Comparison of ENCODE assay signal across 22 mouse cellular contexts in the genomic region with DNA sequence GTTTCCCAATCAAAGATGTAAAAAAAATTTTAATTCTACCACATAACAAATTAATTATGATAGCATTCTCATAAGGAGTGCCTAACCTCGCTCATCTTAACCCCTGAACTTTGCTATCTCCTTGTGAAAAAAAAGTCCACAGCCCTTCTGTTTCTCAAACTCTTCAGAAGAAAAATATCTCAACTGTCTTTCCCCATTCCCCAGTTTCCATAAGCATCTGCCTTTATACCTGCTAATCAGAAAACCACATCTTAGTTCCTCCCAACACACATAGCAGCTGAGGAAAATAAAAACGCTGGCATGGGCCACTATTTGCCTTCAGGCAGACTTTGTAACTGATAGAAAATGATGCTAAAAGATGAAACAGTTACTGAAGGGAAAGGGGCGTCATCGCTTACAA. TPM values are rescaled to one million over a fixed set of nuclear protein-coding genes. Genes with fewer than 3 reads are reported as not detected.
DNase-seq lines count a peak whose midpoint lies in the region; ATAC-seq and TF ChIP-seq lines count a peak whose summit lies in the region.
"Had no signal": no experiment of that assay in that cellular context is flagged by ENCODE, and none has a peak within 500 bp of the region (broad histone marks: within the 10 kb centered on the region; RNA-seq: fewer than 3 reads in every experiment).

No protein-coding gene starts in this region.

- H3K4me1 ChIP-seq in heart, embryonic 13.5 days = peaks cover 31% of the 10 kb centered on the region
- H3K4me1 ChIP-seq in G1E (ENCODE audit: insufficient read depth, low read depth, low read length) = peaks cover 62% of the 10 kb centered on the region
- H3K4me1 ChIP-seq in bone marrow, adult 2 months (ENCODE audit: control insufficient read depth, insufficient read depth, low read length) = peaks cover 4% of the 10 kb centered on the region; the same call in 1 of the 2 replicates
- H3K4me1 ChIP-seq in liver, embryonic 15.5 days (replicated peaks) = peaks cover 80% of the 10 kb centered on the region
- H3K4me1 ChIP-seq: embryonic facial prominence, embryonic 12.5 days; forebrain, embryonic 13.5 days; intestine, embryonic 15.5 days; lung, embryonic 15.5 days; neural tube, embryonic 13.5 days had no signal

- DNase-seq in heart, postnatal 36 days = no peak
- DNase-seq in G1E (ENCODE audit: low spot score) = no peak
- no peak for DNase-seq in T-cell, adult 2 months (ENCODE audit: low spot score)
- DNase-seq in ovary, postnatal 14 days (ENCODE audit: low spot score) = no peak
- DNase-seq: cerebellum, adult 18-20 months; cerebellum, postnatal 14 days; gastrocnemius, postnatal 10 days; kidney, adult 8-10 months; kidney, postnatal 10 days; thymus, postnatal 25 days had no signal

- no peak overlapping the region for H3K9ac ChIP-seq in heart, embryonic 13.5 days
- H3K9ac ChIP-seq in liver, embryonic 15.5 days = peak overlapping the region; percentile 34
- H3K9ac ChIP-seq: embryonic facial prominence, embryonic 12.5 days; forebrain, embryonic 13.5 days; intestine, embryonic 15.5 days; lung, embryonic 15.5 days; neural tube, embryonic 13.5 days had no signal

- H3K27me3 ChIP-seq in heart, embryonic 13.5 days (replicated peaks) = no peaks in the 10 kb centered on the region
- H3K27me3 ChIP-seq in G1E (ENCODE audit: insufficient read depth, low read length) = no peaks in the 10 kb centered on the region
- no peaks in the 10 kb centered on the region for H3K27me3 ChIP-seq in liver, embryonic 15.5 days
- H3K27me3 ChIP-seq: embryonic facial prominence, embryonic 12.5 days; forebrain, embryonic 13.5 days; intestine, embryonic 15.5 days; lung, embryonic 15.5 days; neural tube, embryonic 13.5 days had no signal

- H3K27ac ChIP-seq in heart, embryonic 13.5 days (replicated peaks) = peak overlapping the region; percentile 17; the same call in 1 of the 2 replicates
- peak overlapping the region; percentile 1; the same call in 1 of the 2 replicates for H3K27ac ChIP-seq in bone marrow, adult 2 months (ENCODE audit: control insufficient read depth, insufficient read depth, low read depth, low read length, poor library complexity)
- peak overlapping the region; percentile 97 for H3K27ac ChIP-seq in liver, embryonic 15.5 days (replicated peaks)
- H3K27ac ChIP-seq: embryonic facial prominence, embryonic 12.5 days; forebrain, embryonic 13.5 days; intestine, embryonic 15.5 days; layer of hippocampus, adult 2 months; lung, embryonic 15.5 days; neural tube, embryonic 13.5 days had no signal

- intact Hi-C loops in heart, postnatal 36 days (cut with DNase I) = no loop called here

- ATAC-seq in heart, embryonic 13.5 days (ENCODE audit: extremely low read depth, insufficient number of reproducible peaks, low FRiP score, low TSS enrichment) = no peak
- ATAC-seq in G1E (ENCODE audit: extremely low read depth, insufficient number of reproducible peaks, low FRiP score, poor library complexity, severe bottlenecking) = no peak
- ATAC-seq in liver, embryonic 15.5 days (ENCODE audit: insufficient read depth) = no peak
- ATAC-seq: forebrain, embryonic 13.5 days; hindbrain, embryonic 16.5 days; midbrain, embryonic 16.5 days had no signal

- no peaks in the 10 kb centered on the region for H3K9me3 ChIP-seq in heart, embryonic 13.5 days
- H3K9me3 ChIP-seq in G1E (replicated peaks) = peaks cover 3% of the 10 kb centered on the region
- H3K9me3 ChIP-seq in liver, embryonic 15.5 days (replicated peaks) = no peaks in the 10 kb centered on the region
- H3K9me3 ChIP-seq: embryonic facial prominence, embryonic 12.5 days; forebrain, embryonic 13.5 days; intestine, embryonic 15.5 days; lung, embryonic 15.5 days; neural tube, embryonic 13.5 days had no signal

- no peaks in the 10 kb centered on the region for H3K36me3 ChIP-seq in heart, embryonic 13.5 days
- peaks cover 33% of the 10 kb centered on the region for H3K36me3 ChIP-seq in G1E (replicated peaks)
- H3K36me3 ChIP-seq in liver, embryonic 15.5 days (replicated peaks) = peaks cover 56% of the 10 kb centered on the region
- H3K36me3 ChIP-seq: embryonic facial prominence, embryonic 12.5 days; intestine, embryonic 15.5 days; lung, embryonic 15.5 days; neural tube, embryonic 13.5 days had no signal

- TF ChIP-seq POLR2A in bone marrow, adult 2 months (IDR thresholded peaks at IDR 0.05; ENCODE audit: borderline replicate concordance, control insufficient read depth, low read depth, low read length) = no peak

- 76% methylated on average over 4 of the region's 4 CpGs for WGBS in heart, embryonic 13.5 days
- WGBS in bone marrow, adult 2 months = 53% methylated on average over 4 of the region's 4 CpGs
- 38% methylated on average over 4 of the region's 4 CpGs for WGBS in liver, embryonic 15.5 days (ENCODE audit: insufficient replicate concordance)

- TF ChIP-seq CTCF in G1E (IDR thresholded peaks at IDR 0.05; ENCODE audit: low read depth, low read length) = no peak
- TF ChIP-seq CTCF in bone marrow, adult 2 months (IDR thresholded peaks at IDR 0.05; ENCODE audit: control insufficient read depth, insufficient read depth, low read length) = no peak

- H3K4me3 ChIP-seq in heart, embryonic 13.5 days = no peak overlapping the region
- H3K4me3 ChIP-seq in G1E (ENCODE audit: low read depth, low read length) = peak overlapping the region; percentile 56; the same call in 1 of the 2 replicates
- H3K4me3 ChIP-seq in bone marrow, adult 2 months (replicated peaks; ENCODE audit: control insufficient read depth, low read depth, low read length) = no peak overlapping the region
- H3K4me3 ChIP-seq in liver, embryonic 15.5 days (replicated peaks) = peak overlapping the region; percentile 28
- H3K4me3 ChIP-seq: embryonic facial prominence, embryonic 12.5 days; forebrain, embryonic 13.5 days; intestine, embryonic 15.5 days; layer of hippocampus, adult 2 months; lung, embryonic 15.5 days; myocyte; neural tube, embryonic 13.5 days had no signal

- H3K4me2 ChIP-seq in heart, embryonic 13.5 days = peak overlapping the region; percentile 20; the same call in 1 of the 2 replicates
- peak overlapping the region; percentile 67 for H3K4me2 ChIP-seq in liver, embryonic 15.5 days
- H3K4me2 ChIP-seq: embryonic facial prominence, embryonic 12.5 days; forebrain, embryonic 13.5 days; intestine, embryonic 15.5 days; lung, embryonic 15.5 days; neural tube, embryonic 13.5 days had no signal

RNA-seq across cellular contexts. Expression of a gene that starts 17.5 kb away (rescaled TPM):
- 14.9 and 19.6 TPM in 2 replicates for polyA plus RNA-seq in heart, embryonic 13.5 days (2015; fragmentation: Nextera tagmentation; extraction: Ambion mirVana)
- 10 to 100 TPM; 17.8 to 23.8 TPM for total RNA-seq in heart, postnatal 36 days (2021)
- total RNA-seq in G1E (2014; fragmentation: Nextera tagmentation) (22.4 and 117 TPM in 2 replicates), G1E (2017) (16.9 and 18.8 TPM in 2 replicates)
- polyA plus RNA-seq in G1E (2012) = 5.7 and 7.2 TPM in 2 replicates
- polyA plus RNA-seq in bone marrow, adult 2 months (2011; ENCODE audit: insufficient read depth, insufficient read length, low replicate concordance, missing spikeins) = 24.6 and 48.9 TPM in 2 replicates
- 79.2 and 87.6 TPM in 2 replicates for polyA plus RNA-seq in liver, embryonic 15.5 days (2015; fragmentation: Nextera tagmentation; extraction: Ambion mirVana)

Comparison
In these comparisons a context has a peak if more than half of its experiments do, and no peak if none do; other contexts are left out.
1. H3K27ac ChIP-seq: peak in every context shown above with its lines; median percentile 97 in liver, embryonic 15.5 days; 17 in heart, embryonic 13.5 days; 1 in bone marrow, adult 2 months.
2. H3K4me3 ChIP-seq: peak in G1E (single experiment) and liver, embryonic 15.5 days (single experiment); none in heart, embryonic 13.5 days (single experiment) and bone marrow, adult 2 months (single experiment).